Mouse (Mus musculus) stomach, embryonic 14.5 days (tissue): ENCODE results near the gene Arpp21. TPM values are rescaled to one million over a fixed set of nuclear protein-coding genes. Genes with fewer than 3 reads are reported as not detected.

Experiments
- ATAC-seq: fragments of 200-750 bp; cut with Nextera tagmentation; 2 replicates; pipeline ENCODE4 v1.8.0; 2017; ENCODE audit warnings: low read depth, moderate TSS enrichment; ENCODE audit not compliant: insufficient number of reproducible peaks, insufficient read depth, low FRiP score
- H3K27ac ChIP-seq: fragments of 300-500 bp; sonication (generic); 2 replicates; pipeline ENCODE4 v1.5.1; 2014; ENCODE audit warnings: mild to moderate bottlenecking, low read length, moderate library complexity, mixed read lengths
- H3K27me3 ChIP-seq: fragments of 300-500 bp; sonication (generic); 2 replicates; pipeline ENCODE4 v1.6.1; 2014; ENCODE audit warnings: low read length, control low read depth, mixed read lengths; ENCODE audit not compliant: control insufficient read depth, insufficient read depth
- H3K36me3 ChIP-seq: fragments of 300-500 bp; sonication (generic); 2 replicates; pipeline ENCODE4 v1.6.1; 2014; ENCODE audit warnings: mild to moderate bottlenecking, control low read depth, low read length, moderate library complexity, mixed read lengths; ENCODE audit not compliant: control insufficient read depth, insufficient read depth
- H3K4me1 ChIP-seq: fragments of 300-500 bp; sonication (generic); 2 replicates; pipeline ENCODE4 v1.6.1; 2014; ENCODE audit warnings: low read length, control low read depth, mixed read lengths; ENCODE audit not compliant: control insufficient read depth, insufficient read depth
- H3K4me2 ChIP-seq: fragments of 300-500 bp; sonication (generic); replicated peaks from 2 replicates; pipeline ENCODE4 v1.6.1; 2014; ENCODE audit warnings: low read depth, low read length, control low read depth
- H3K4me3 ChIP-seq: fragments of 300-500 bp; sonication (generic); 2 replicates; pipeline ENCODE4 v1.5.1; 2014; ENCODE audit warnings: low read depth, low read length, control low read depth
- H3K9ac ChIP-seq: fragments of 300-500 bp; sonication (generic); replicated peaks from 2 replicates; pipeline ENCODE4 v1.6.1; 2014; ENCODE audit warnings: low read depth, mild to moderate bottlenecking, control low read depth, low read length, moderate library complexity, mixed read lengths
- H3K9me3 ChIP-seq: fragments of 300-500 bp; sonication (generic); 2 replicates; pipeline ENCODE4 v1.6.1; 2016; ENCODE audit warnings: low read depth, low read length, control low read depth; ENCODE audit not compliant: control insufficient read depth
- WGBS: fragments of 180-500 bp; shearing (Covaris S2); extraction: QIAGEN DNeasy Blood & Tissue Kit; methylation state at CpG from one replicate; pipeline ENCODE4 v1.1.7; 2014; 5-methylcytosine and 5-hydroxymethylcytosine counted together
- polyA plus RNA-seq: library from polyadenylated mRNA; unstranded; fragments of >200 nt; fragmentation: Nextera tagmentation; extraction: Ambion mirVana; gene quantifications from 2 replicates; pipeline ENCODE4 v1.2.1, GENCODE M21; 2014

The Arpp21 gene
- polyA plus RNA-seq, 1 experiment from 2014 or later, result 1.2 TPM

- ATAC-seq, result no peak
- Histone ChIP-seq H3K4me1 (no peaks in the 10 kb centered on the region), H3K36me3 (no peaks in the 10 kb centered on the region), H3K27me3 (no peaks in the 10 kb centered on the region), H3K4me3 (no peak overlapping the region), H3K27ac (no peak overlapping the region), H3K9ac (no peak overlapping the region), H3K4me2 (no peak overlapping the region), H3K9me3 (no peaks in the 10 kb centered on the region)
- 70% methylated on average over 1 of the region's 1 CpGs for WGBS
Observed at GRCm38 (mm10) chr9:112253730-112254129, 18.0 kb upstream of the Arpp21 start.

GRCm38 (mm10) chr9:112251857-112252256 is 16.1 kb upstream of the Arpp21 start:
- Histone ChIP-seq H3K4me2 (no peak overlapping the region), H3K27me3 (no peaks in the 10 kb centered on the region), H3K36me3 (no peaks in the 10 kb centered on the region), H3K27ac (no peak overlapping the region), H3K4me3 (no peak overlapping the region), H3K4me1 (no peaks in the 10 kb centered on the region), H3K9me3 (no peaks in the 10 kb centered on the region), H3K9ac (no peak overlapping the region)
- 65% methylated on average over 3 of the region's 3 CpGs for WGBS
- no peak for ATAC-seq

- H3K4me3 ChIP-seq, result no peak overlapping the region
- H3K4me2 ChIP-seq, result no peak overlapping the region
- WGBS, result 91% methylated on average over 5 of the region's 5 CpGs
- H3K36me3 ChIP-seq, result no peaks in the 10 kb centered on the region
- H3K27ac ChIP-seq, result no peak overlapping the region
- no peaks in the 10 kb centered on the region for H3K9me3 ChIP-seq
- no peaks in the 10 kb centered on the region for H3K4me1 ChIP-seq
- H3K9ac ChIP-seq, result no peak overlapping the region
- ATAC-seq, result no peak
- H3K27me3 ChIP-seq, result no peaks in the 10 kb centered on the region
Observed at GRCm38 (mm10) chr9:112251339-112251738, 15.6 kb upstream of the Arpp21 start.

- no peaks in the 10 kb centered on the region for H3K4me1 ChIP-seq
- no peak for ATAC-seq
- H3K9ac ChIP-seq, result no peak overlapping the region
- H3K27me3 ChIP-seq, result no peaks in the 10 kb centered on the region
- H3K36me3 ChIP-seq, result no peaks in the 10 kb centered on the region
- no peak overlapping the region for H3K4me2 ChIP-seq
- 82% methylated on average over 4 of the region's 4 CpGs for WGBS
- H3K4me3 ChIP-seq, result no peak overlapping the region
- H3K27ac ChIP-seq, result no peak overlapping the region
- H3K9me3 ChIP-seq, result no peaks in the 10 kb centered on the region
Observed at GRCm38 (mm10) chr9:112249753-112250152, 14.0 kb upstream of the Arpp21 start.

- H3K4me2 ChIP-seq, result no peak overlapping the region
- no peaks in the 10 kb centered on the region for H3K27me3 ChIP-seq
- 74% methylated on average over 2 of the region's 2 CpGs for WGBS
- H3K27ac ChIP-seq, result no peak overlapping the region
- no peaks in the 10 kb centered on the region for H3K36me3 ChIP-seq
- no peak for ATAC-seq
- H3K9ac ChIP-seq, result no peak overlapping the region
- no peaks in the 10 kb centered on the region for H3K4me1 ChIP-seq
- no peak overlapping the region for H3K4me3 ChIP-seq
- H3K9me3 ChIP-seq, result no peaks in the 10 kb centered on the region
Observed at GRCm38 (mm10) chr9:112247183-112247582, 11.4 kb upstream of the Arpp21 start.

GRCm38 (mm10) chr9:112238168-112238567 is 2.4 kb upstream of the Arpp21 start:
- Histone ChIP-seq H3K27me3 (peaks cover 22% of the 10 kb centered on the region), H3K4me2 (no peak overlapping the region), H3K9me3 (no peaks in the 10 kb centered on the region), H3K9ac (no peak overlapping the region), H3K27ac (no peak overlapping the region), H3K4me3 (no peak overlapping the region), H3K4me1 (no peaks in the 10 kb centered on the region; the same call in 1 of the 2 replicates), H3K36me3 (no peaks in the 10 kb centered on the region)
- WGBS, result 82% methylated on average over 9 of the region's 9 CpGs
- ATAC-seq, result no peak

- WGBS, result 86% methylated on average over 8 of the region's 8 CpGs
- H3K9me3 ChIP-seq, result no peaks in the 10 kb centered on the region
- H3K27me3 ChIP-seq, result peaks cover 34% of the 10 kb centered on the region
- no peak for ATAC-seq
- H3K27ac ChIP-seq, result no peak overlapping the region
- no peaks in the 10 kb centered on the region; the same call in 1 of the 2 replicates for H3K4me1 ChIP-seq
- no peak overlapping the region for H3K4me3 ChIP-seq
- H3K4me2 ChIP-seq, result no peak overlapping the region
- no peaks in the 10 kb centered on the region for H3K36me3 ChIP-seq
- no peak overlapping the region for H3K9ac ChIP-seq
Observed at GRCm38 (mm10) chr9:112236551-112236950, 813 bp upstream of the Arpp21 start.

- peak overlapping the region; percentile 23 for H3K4me3 ChIP-seq
- H3K27ac ChIP-seq, result no peak overlapping the region
- no peaks in the 10 kb centered on the region; the same call in 1 of the 2 replicates for H3K4me1 ChIP-seq
- ATAC-seq, result peak; percentile 58; the same call in 1 of the 2 replicates
- H3K9ac ChIP-seq, result no peak overlapping the region
- WGBS, result under 1% methylated on average over 41 of the region's 44 CpGs
- H3K9me3 ChIP-seq, result no peaks in the 10 kb centered on the region
- peak overlapping the region; percentile 52 for H3K4me2 ChIP-seq
- H3K27me3 ChIP-seq, result peaks cover 37% of the 10 kb centered on the region
- H3K36me3 ChIP-seq, result no peaks in the 10 kb centered on the region
Observed at GRCm38 (mm10) chr9:112235041-112235695, 570 bp downstream of the Arpp21 start.
